Mouse (Mus musculus) midbrain, embryonic 16.5 days (tissue): ENCODE results near the gene Dbp. TPM values are rescaled to one million over a fixed set of nuclear protein-coding genes. Genes with fewer than 3 reads are reported as not detected.
A peak's percentile ranks its signal among the peaks of the same experiment; 100 is the strongest.

Source experiments
- ATAC-seq: fragments of 200-750 bp; cut with Nextera tagmentation; 2 replicates; pipeline ENCODE4 v1.8.0; 2017; ENCODE audit warnings: moderate TSS enrichment
- H3K27ac ChIP-seq: fragments of 300-500 bp; sonication (generic); 2 replicates; pipeline ENCODE4 v1.5.1; 2014; ENCODE audit warnings: mild to moderate bottlenecking, low read length, mixed read lengths
- H3K27me3 ChIP-seq: fragments of 300-500 bp; sonication (generic); 2 replicates; pipeline ENCODE4 v1.6.1; 2014; ENCODE audit warnings: low read depth, low read length, mixed read lengths; ENCODE audit not compliant: control insufficient read depth, insufficient read depth
- H3K36me3 ChIP-seq: fragments of 300-500 bp; sonication (generic); 2 replicates; pipeline ENCODE4 v1.6.1; 2014; ENCODE audit warnings: mild to moderate bottlenecking, low read length, moderate library complexity, mixed read lengths; ENCODE audit not compliant: control insufficient read depth, insufficient read depth
- H3K4me1 ChIP-seq: fragments of 300-500 bp; sonication (generic); 2 replicates; pipeline ENCODE4 v1.6.1; 2014; ENCODE audit warnings: mild to moderate bottlenecking, low read length, mixed read lengths; ENCODE audit not compliant: control insufficient read depth, insufficient read depth
- H3K4me2 ChIP-seq: fragments of 300-500 bp; sonication (generic); 2 replicates; pipeline ENCODE4 v1.6.1; 2014; ENCODE audit warnings: mild to moderate bottlenecking, low read length, mixed read lengths
- H3K4me3 ChIP-seq: fragments of 300-500 bp; sonication (generic); 2 replicates; pipeline ENCODE4 v1.5.1; 2014; ENCODE audit warnings: low read depth, mild to moderate bottlenecking, low read length, moderate library complexity, mixed read lengths
- H3K9ac ChIP-seq: fragments of 300-500 bp; sonication (generic); 2 replicates; pipeline ENCODE4 v1.6.1; 2014; ENCODE audit warnings: low read depth, low read length, mixed read lengths
- H3K9me3 ChIP-seq: fragments of 300-500 bp; sonication (generic); replicated peaks from 2 replicates; pipeline ENCODE4 v1.6.1; 2014; ENCODE audit warnings: mild to moderate bottlenecking, low read length, mixed read lengths; ENCODE audit not compliant: control insufficient read depth, poor library complexity, severe bottlenecking
- WGBS: fragments of 180-500 bp; shearing (Covaris S2); extraction: QIAGEN DNeasy Blood & Tissue Kit; methylation state at CpG from one replicate; pipeline ENCODE4 v1.1.7; 2014; 5-methylcytosine and 5-hydroxymethylcytosine counted together
- polyA plus RNA-seq: library from polyadenylated mRNA; unstranded; fragments of >200 nt; fragmentation: Nextera tagmentation; extraction: Ambion mirVana; gene quantifications from 2 replicates; pipeline ENCODE4 v1.2.1, GENCODE M21; 2015

Dbp gene
- polyA plus RNA-seq, 1 experiment from 2014 or later = 2.3 TPM

- 83% methylated on average over 11 of the region's 11 CpGs for WGBS
- no peak for ATAC-seq
- Histone ChIP-seq H3K27ac (no peak overlapping the region), H3K9me3 (no peaks in the 10 kb centered on the region), H3K4me1 (peaks cover 50% of the 10 kb centered on the region), H3K9ac (no peak overlapping the region), H3K27me3 (peaks cover 3% of the 10 kb centered on the region; the same call in 1 of the 2 replicates), H3K36me3 (no peaks in the 10 kb centered on the region), H3K4me3 (no peak overlapping the region; the same call in 1 of the 2 replicates), H3K4me2 (peak overlapping the region; percentile 81)
Observed at GRCm38 (mm10) chr7:45701607-45702006, 3.3 kb upstream of the Dbp start.

GRCm38 (mm10) chr7:45702316-45702715 lies 2.6 kb upstream of the Dbp start:
- Histone ChIP-seq H3K27ac (no peak overlapping the region), H3K27me3 (peaks cover 3% of the 10 kb centered on the region; the same call in 1 of the 2 replicates), H3K4me3 (no peak overlapping the region), H3K4me2 (no peak overlapping the region; the same call in 1 of the 2 replicates), H3K9ac (no peak overlapping the region; the same call in 1 of the 2 replicates), H3K36me3 (no peaks in the 10 kb centered on the region), H3K4me1 (peaks cover 55% of the 10 kb centered on the region), H3K9me3 (no peaks in the 10 kb centered on the region)
- ATAC-seq = no peak
- 94% methylated on average over 11 of the region's 11 CpGs for WGBS

GRCm38 (mm10) chr7:45702809-45703520 lies 1.9 kb upstream of the Dbp start:
- peak overlapping the region; percentile 86 for H3K27ac ChIP-seq
- no peaks in the 10 kb centered on the region for H3K9me3 ChIP-seq
- H3K4me2 ChIP-seq = peak overlapping the region; percentile 98
- H3K4me3 ChIP-seq = peak overlapping the region; percentile 62
- ATAC-seq = no peak
- H3K36me3 ChIP-seq = no peaks in the 10 kb centered on the region
- WGBS = 90% methylated on average over 17 of the region's 17 CpGs
- H3K4me1 ChIP-seq = peaks cover 61% of the 10 kb centered on the region
- H3K27me3 ChIP-seq = peaks cover 3% of the 10 kb centered on the region; the same call in 1 of the 2 replicates
- H3K9ac ChIP-seq = peak overlapping the region; percentile 62

- Histone ChIP-seq H3K4me3 (peak overlapping the region; percentile 62), H3K4me1 (peaks cover 63% of the 10 kb centered on the region), H3K27ac (peak overlapping the region; percentile 86), H3K4me2 (peak overlapping the region; percentile 98), H3K9me3 (no peaks in the 10 kb centered on the region), H3K27me3 (0 out of 2 replicates have a peak, but pooled peaks cover under 1% of the 10 kb centered on the region), H3K36me3 (no peaks in the 10 kb centered on the region), H3K9ac (peak overlapping the region; percentile 62)
- ATAC-seq = no peak; the same call in 1 of the 2 replicates
- 30% methylated on average over 12 of the region's 12 CpGs for WGBS
Observed at GRCm38 (mm10) chr7:45703521-45704033, 1.3 kb upstream of the Dbp start.

- Histone ChIP-seq H3K4me3 (peak overlapping the region; percentile 62), H3K27me3 (no peaks in the 10 kb centered on the region), H3K27ac (peak overlapping the region; percentile 86), H3K36me3 (no peaks in the 10 kb centered on the region), H3K4me1 (peaks cover 67% of the 10 kb centered on the region), H3K9me3 (no peaks in the 10 kb centered on the region), H3K4me2 (peak overlapping the region; percentile 98), H3K9ac (peak overlapping the region; percentile 62)
- under 1% methylated on average over 13 of the region's 13 CpGs for WGBS
- ATAC-seq = peak; percentile 61
Observed at GRCm38 (mm10) chr7:45704046-45704559, 785 bp upstream of the Dbp start.

GRCm38 (mm10) chr7:45705443-45705864 lies 566 bp downstream of the Dbp start:
- peaks cover 4% of the 10 kb centered on the region; the same call in 1 of the 2 replicates for H3K36me3 ChIP-seq
- peak overlapping the region; percentile 84 for H3K9ac ChIP-seq
- H3K27ac ChIP-seq = peak overlapping the region; percentile 67
- peak overlapping the region; percentile 62 for H3K4me3 ChIP-seq
- peaks cover 76% of the 10 kb centered on the region for H3K4me1 ChIP-seq
- no peak for ATAC-seq
- H3K9me3 ChIP-seq = no peaks in the 10 kb centered on the region
- H3K27me3 ChIP-seq = no peaks in the 10 kb centered on the region
- H3K4me2 ChIP-seq = peak overlapping the region; percentile 98
- WGBS = 0% methylated on average over 21 of the region's 21 CpGs

GRCm38 (mm10) chr7:45705873-45706281 lies 989 bp downstream of the Dbp start:
- no peak for ATAC-seq
- Histone ChIP-seq H3K27ac (no peak overlapping the region), H3K27me3 (no peaks in the 10 kb centered on the region), H3K36me3 (peaks cover 8% of the 10 kb centered on the region), H3K9me3 (no peaks in the 10 kb centered on the region), H3K4me3 (peak overlapping the region; percentile 62), H3K4me1 (peaks cover 72% of the 10 kb centered on the region), H3K4me2 (peak overlapping the region; percentile 98), H3K9ac (peak overlapping the region; percentile 84)
- 0% methylated on average over 7 of the region's 7 CpGs for WGBS

- H3K9ac ChIP-seq = peak overlapping the region; percentile 84
- peak overlapping the region; percentile 98 for H3K4me2 ChIP-seq
- no peaks in the 10 kb centered on the region for H3K27me3 ChIP-seq
- H3K4me3 ChIP-seq = peak overlapping the region; percentile 62
- no peak for ATAC-seq
- under 1% methylated on average over 42 of the region's 45 CpGs for whole genome bisulfite sequencing
- H3K9me3 ChIP-seq = no peaks in the 10 kb centered on the region
- H3K27ac ChIP-seq = peak overlapping the region; percentile 60
- peaks cover 17% of the 10 kb centered on the region for H3K36me3 ChIP-seq
- H3K4me1 ChIP-seq = peaks cover 65% of the 10 kb centered on the region
Observed at GRCm38 (mm10) chr7:45706721-45707241, 1.9 kb downstream of the Dbp start.
